Mouse (Mus musculus) lung, adult 2 months (tissue): ENCODE data around the gene Xpo6.

Experiments used
- CTCF ChIP-seq: fragments of 200-500 bp; IDR thresholded peaks from 2 replicates; pipeline ENCODE4 v1.5.1; 2011; ENCODE audit warnings: mild to moderate bottlenecking, low read length, control low read depth; ENCODE audit not compliant: insufficient read depth
- POLR2A ChIP-seq: fragments of 200-500 bp; IDR thresholded peaks from 2 replicates; pipeline ENCODE4 v1.6.1; 2011; ENCODE audit warnings: low read depth, mild to moderate bottlenecking, control low read depth, low read length, borderline replicate concordance; ENCODE audit errors: extremely low read depth

DNA sequence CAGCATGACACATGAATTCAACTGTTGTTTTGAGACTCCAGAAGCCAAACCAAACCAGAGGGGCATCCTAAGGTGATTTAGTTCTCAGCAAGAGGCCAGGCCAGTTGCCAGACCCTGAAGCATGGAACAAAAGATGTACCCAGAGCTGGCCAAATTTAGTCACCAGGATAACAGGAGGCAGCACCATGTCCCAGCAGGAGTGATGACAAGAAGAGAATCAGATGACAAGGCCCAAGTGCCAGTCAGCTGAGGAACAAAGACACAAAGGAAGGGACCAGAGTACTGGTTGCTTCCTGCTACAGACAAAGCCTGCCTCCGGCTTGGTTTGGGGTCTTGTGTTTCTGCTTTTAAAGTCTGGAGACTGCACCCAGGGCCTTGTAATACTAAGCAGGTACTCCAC lies 16.6 kb upstream of the Xpo6 start:
- TF ChIP-seq CTCF, result no peak
- no peak for TF ChIP-seq POLR2A
